Mouse (Mus musculus) layer of hippocampus, adult 2 months (tissue): ENCODE data around the gene Echdc3. TPM values are rescaled to one million over a fixed set of nuclear protein-coding genes. Genes with fewer than 3 reads are reported as not detected.

Experiments
- DNase-seq, 2 experiments: peaks; one replicate each; pipeline ENCODE4 v3.0.0; 2022; ENCODE audit warnings: low spot score in 2 of 2
- H3K27ac ChIP-seq: fragments of 200-600 bp; 2 replicates; pipeline ENCODE4 v1.8.1; 2022
- H3K4me3 ChIP-seq: fragments of 200-600 bp; 2 replicates; pipeline ENCODE4 v1.8.1; 2022; ENCODE audit warnings: mild to moderate bottlenecking
- CTCF ChIP-seq: fragments of 200-600 bp; conservative IDR thresholded peaks from 2 replicates; pipeline ENCODE4 v1.8.1; 2022; ENCODE audit warnings: antibody characterized with exemption, mild to moderate bottlenecking, moderate library complexity
- total RNA-seq, 2 experiments: library from RNA; stranded (reverse); gene quantifications; 2 replicates each; pipeline ENCODE4 v1.2.3; 2021

The Echdc3 gene
- total RNA-seq, 2 experiments from 2014 or later = 0.69 to 0.72 TPM

GRCm38 (mm10) chr2:6146257-6146656, 66.6 kb downstream of the Echdc3 start:
- Histone ChIP-seq H3K4me3 (no peak overlapping the region), H3K27ac (no peak overlapping the region)
- no peak for TF ChIP-seq CTCF
- no peak for DNase-seq

GRCm38 (mm10) chr2:6145611-6146010, 67.2 kb downstream of the Echdc3 start:
- no peak overlapping the region for H3K4me3 ChIP-seq
- no peak for TF ChIP-seq CTCF
- no peak for DNase-seq
- no peak overlapping the region for H3K27ac ChIP-seq

- TF ChIP-seq CTCF = no peak
- DNase-seq = no peak
- Histone ChIP-seq H3K4me3 (no peak overlapping the region), H3K27ac (no peak overlapping the region)
These were observed 69.7 kb downstream of the Echdc3 start for GRCm38 (mm10) chr2:6142915-6143654.

GRCm38 (mm10) chr2:6140572-6141161, 72.2 kb downstream of the Echdc3 start:
- TF ChIP-seq CTCF = no peak
- DNase-seq = no peak
- no peak overlapping the region for H3K4me3 ChIP-seq
- no peak overlapping the region for H3K27ac ChIP-seq

Other genes with a start within 250 kb of the Echdc3 start
- 1 to 10 TPM; 2.0 to 2.1 TPM for gene Proser2, start 82.8 kb downstream of the Echdc3 start, total RNA-seq
- 10 to 100 TPM; 13.1 to 13.5 TPM for gene Usp6nl, start 109.6 kb upstream of the Echdc3 start, total RNA-seq